Comparison of ENCODE assay signal across 9 mouse cellular contexts in the genomic region with DNA sequence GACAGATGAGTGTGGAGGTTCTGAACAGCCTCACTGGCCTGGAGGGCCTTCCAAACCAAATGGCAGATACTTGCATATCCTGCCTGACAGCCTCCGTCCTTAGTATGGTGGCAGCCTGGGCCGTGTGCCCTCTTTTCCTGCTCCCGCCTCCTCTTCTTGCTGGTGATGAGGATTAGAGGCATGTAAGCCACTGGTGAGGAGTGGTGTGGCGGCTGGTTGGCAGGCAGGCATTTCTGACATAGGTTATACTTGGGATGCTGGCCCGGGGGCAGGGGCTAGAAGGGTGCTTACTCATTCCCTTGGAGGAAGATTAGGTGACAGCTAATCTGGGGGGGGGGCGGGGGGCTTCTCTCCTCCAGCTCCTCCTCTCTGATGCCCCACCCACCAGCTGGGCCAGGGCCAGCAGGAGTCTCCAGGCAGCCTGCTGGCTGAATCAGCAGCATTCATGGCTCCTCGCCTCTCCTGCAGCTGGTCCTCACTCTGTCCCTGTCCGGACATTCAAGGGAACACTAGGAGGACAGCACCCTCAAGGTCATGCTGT. TPM values are rescaled to one million over a fixed set of nuclear protein-coding genes. Genes with fewer than 3 reads are reported as not detected.
A peak's percentile ranks its signal among the peaks of the same experiment; 100 is the strongest.
DNase-seq lines count a peak whose midpoint lies in the region; ATAC-seq lines count a peak whose summit lies in the region.
"Had no signal": no experiment of that assay in that cellular context is flagged by ENCODE, and none has a peak within 500 bp of the region (broad histone marks: within the 10 kb centered on the region; RNA-seq: fewer than 3 reads in every experiment).

No protein-coding gene starts in this region.

- peak; percentile 1 for DNase-seq in urinary bladder, postnatal 25 days (ENCODE audit: low spot score)
- no peak for DNase-seq in urinary bladder, adult 18-20 months (ENCODE audit: low spot score in 2 of 2)
- DNase-seq in hindbrain, embryonic 10.5 days (ENCODE audit: low spot score) = peak; percentile 39
- peak; percentile 2 for DNase-seq in testis, postnatal 14 days (ENCODE audit: low spot score)
- no peak for DNase-seq in adrenal gland, adult 18-20 months (ENCODE audit: low spot score in 2 of 2)
- DNase-seq in kidney, postnatal 4 days = no peak

- H3K9me3 ChIP-seq in hindbrain, embryonic 10.5 days = no peaks in the 10 kb centered on the region
- H3K9me3 ChIP-seq in midbrain, embryonic 13.5 days = no peaks in the 10 kb centered on the region

- H3K4me3 ChIP-seq in hindbrain, embryonic 10.5 days = 0 out of 2 replicates have a peak overlapping the region, but pooled peaks have one; percentile 16
- H3K4me3 ChIP-seq in midbrain, embryonic 13.5 days (replicated peaks) = peak overlapping the region; percentile 22

- H3K27ac ChIP-seq in hindbrain, embryonic 10.5 days = peak overlapping the region; percentile 69
- H3K27ac ChIP-seq in midbrain, embryonic 13.5 days = peak overlapping the region; percentile 64

- H3K27me3 ChIP-seq in hindbrain, embryonic 10.5 days (ENCODE audit: insufficient read depth, poor library complexity, severe bottlenecking) = peaks cover 34% of the 10 kb centered on the region
- 0 out of 2 replicates have a peak, but pooled peaks cover 4% of the 10 kb centered on the region for H3K27me3 ChIP-seq in midbrain, embryonic 13.5 days

- peak overlapping the region; percentile 44; the same call in 1 of the 2 replicates for H3K9ac ChIP-seq in midbrain, embryonic 13.5 days (replicated peaks)

- peaks cover 71% of the 10 kb centered on the region for H3K4me1 ChIP-seq in hindbrain, embryonic 10.5 days (replicated peaks)
- H3K4me1 ChIP-seq in midbrain, embryonic 13.5 days (replicated peaks) = peaks cover 69% of the 10 kb centered on the region

- WGBS in hindbrain, embryonic 10.5 days = 28% methylated on average over 8 of the region's 8 CpGs
- 13% methylated on average over 7 of the region's 8 CpGs for whole genome bisulfite sequencing in midbrain, embryonic 13.5 days

- H3K4me2 ChIP-seq in midbrain, embryonic 13.5 days (replicated peaks) = peak overlapping the region; percentile 52

- ATAC-seq in midbrain, embryonic 13.5 days = no peak
- ATAC-seq in megakaryocyte progenitor cell, adult 5-6 weeks (replicated peaks; ENCODE audit: poor library complexity) = no peak

- no peaks in the 10 kb centered on the region for H3K36me3 ChIP-seq in hindbrain, embryonic 10.5 days
- H3K36me3 ChIP-seq in midbrain, embryonic 13.5 days = no peaks in the 10 kb centered on the region

RNA-seq across cellular contexts. Expression of a gene that starts 3.3 kb away (rescaled TPM):
- polyA plus RNA-seq in hindbrain, embryonic 10.5 days (2016; fragmentation: Nextera tagmentation; extraction: Ambion mirVana) = 59.1 and 88.9 TPM in 2 replicates
- polyA plus RNA-seq in midbrain, embryonic 13.5 days (2015; fragmentation: Nextera tagmentation; extraction: Ambion mirVana) = 157 and 161 TPM in 2 replicates
- not detected in 2 replicates for total RNA-seq in megakaryocyte progenitor cell, adult 5-6 weeks (2015)
- not detected in 2 replicates for total RNA-seq in megakaryocyte progenitor cell, adult 5-6 weeks (2017)
- under 1 TPM in 1 of 2 experiments, not detected in 1; 0.38 TPM for total RNA-seq in adrenal gland, adult 18-20 months (2021)
- total RNA-seq: common myeloid progenitor, adult 5-6 weeks had no signal

Comparison
In these comparisons a context has a peak if more than half of its experiments do, and no peak if none do; other contexts are left out.
1. DNase-seq: peak in urinary bladder, postnatal 25 days (single experiment), hindbrain, embryonic 10.5 days (single experiment) and testis, postnatal 14 days (single experiment); none in urinary bladder, adult 18-20 months (0 of 2), adrenal gland, adult 18-20 months (0 of 2) and kidney, postnatal 4 days (0 of 2).